Mouse (Mus musculus) brain, embryonic 14.5 days (tissue): Measurements from ENCODE around the gene Zfp160. TPM values are rescaled to one million over a fixed set of nuclear protein-coding genes. Genes with fewer than 3 reads are reported as not detected.
"Not testable (repeated sequence)": the region's sequence is repeated elsewhere in the genome, so short reads cannot be mapped to it uniquely, and the experiment has no call there.

Source experiments
- DNase-seq: peaks from one replicate; pipeline ENCODE4 v3.0.0-alpha.2; 2011; ENCODE audit warnings: low read depth
- CTCF ChIP-seq: fragments of 200-500 bp; IDR thresholded peaks from 2 replicates; pipeline ENCODE4 v1.5.1; 2012; ENCODE audit warnings: inconsistent platforms, mild to moderate bottlenecking, moderate library complexity, borderline replicate concordance; ENCODE audit not compliant: insufficient read depth, insufficient read length; ENCODE audit errors: extremely low read depth
- POLR2A ChIP-seq: fragments of 200-500 bp; IDR thresholded peaks from 2 replicates; pipeline ENCODE4 v1.6.1; 2012; ENCODE audit warnings: mild to moderate bottlenecking, inconsistent platforms, borderline replicate concordance; ENCODE audit not compliant: poor library complexity, insufficient read depth, insufficient read length, severe bottlenecking; ENCODE audit errors: extremely low read depth
- polyA plus RNA-seq: library from polyadenylated mRNA; depleted of rRNA; stranded (reverse); fragments of >200 nt; gene quantifications from 2 replicates; pipeline ENCODE4 v1.2.3, GENCODE M21; 2012; rRNA removed

The Zfp160 gene
- polyA plus RNA-seq = 20.8 TPM in 2 replicates

DNA sequence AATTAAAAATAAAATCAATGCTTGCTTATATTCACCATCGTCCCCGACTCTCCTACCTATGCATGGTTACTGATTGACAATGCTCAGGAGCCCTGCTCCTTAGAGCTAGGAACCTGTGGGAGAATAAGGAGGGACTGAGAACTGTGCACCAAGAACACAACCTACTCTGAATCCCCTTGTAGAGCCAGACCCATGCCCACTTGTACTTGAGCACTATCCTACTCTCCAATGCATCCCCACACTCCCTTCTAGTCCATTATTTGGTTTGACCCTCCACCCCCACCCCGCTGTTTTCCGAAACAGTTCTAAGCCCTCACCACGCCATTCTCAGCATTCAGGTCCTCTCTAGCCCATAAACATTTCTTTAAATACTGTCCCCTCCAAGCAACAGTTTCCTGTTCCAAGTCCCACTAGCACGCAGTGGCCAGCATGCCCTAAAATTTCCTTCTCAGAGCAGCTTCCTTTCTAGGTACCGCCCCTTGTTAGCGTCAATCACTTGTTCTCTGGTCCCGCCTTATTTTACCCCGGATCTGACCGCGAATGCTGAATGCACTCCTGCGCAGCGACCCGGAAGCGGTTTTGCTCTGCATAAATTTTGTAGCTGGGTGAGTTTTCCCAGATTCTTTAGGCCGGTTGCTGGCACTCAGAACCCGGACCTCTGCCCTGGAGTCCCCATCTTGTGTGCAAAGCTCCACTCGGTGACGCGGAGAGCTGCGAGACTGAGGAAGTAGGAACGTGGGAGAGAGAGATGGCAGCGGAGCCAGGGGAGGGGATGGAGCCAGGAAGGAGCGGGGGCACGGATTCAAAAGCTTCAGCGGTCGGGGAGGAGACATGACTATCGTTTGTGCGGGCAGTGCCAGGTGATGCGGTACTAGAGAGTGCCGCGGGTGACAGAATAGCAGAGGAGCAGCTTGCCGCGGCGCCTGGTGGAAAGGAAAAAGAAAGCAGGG, at the start of gene Zfp160:
Gene Zfp160 (plus strand): TSS at position 522 of the 950 bp plus-strand sequence.
- peak; percentile 97 for DNase-seq
- no peak for TF ChIP-seq CTCF
- 0 out of 2 replicates have a peak, but pooled peaks have one; percentile 15 for TF ChIP-seq POLR2A

DNA sequence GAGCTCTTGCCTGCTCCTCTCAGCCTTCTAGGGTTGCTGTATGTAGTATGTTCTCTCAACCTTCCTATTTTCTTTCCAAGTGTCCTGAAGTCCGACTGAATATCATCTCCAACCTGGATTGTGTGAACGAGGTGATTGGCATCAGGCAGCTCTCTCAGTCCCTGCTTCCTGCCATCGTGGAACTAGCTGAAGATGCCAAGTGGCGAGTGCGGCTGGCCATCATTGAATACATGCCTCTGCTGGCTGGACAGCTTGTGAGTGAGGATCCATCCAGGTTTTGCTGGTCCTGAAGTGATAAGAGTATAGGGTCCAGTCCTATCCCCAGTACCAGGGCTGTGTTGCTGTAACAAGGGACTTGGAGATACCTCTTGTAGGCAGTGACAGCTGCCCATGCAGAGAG, 48.3 kb upstream of the Zfp160 start:
- DNase-seq = no peak
- TF ChIP-seq POLR2A (no peak), CTCF (no peak)

DNA sequence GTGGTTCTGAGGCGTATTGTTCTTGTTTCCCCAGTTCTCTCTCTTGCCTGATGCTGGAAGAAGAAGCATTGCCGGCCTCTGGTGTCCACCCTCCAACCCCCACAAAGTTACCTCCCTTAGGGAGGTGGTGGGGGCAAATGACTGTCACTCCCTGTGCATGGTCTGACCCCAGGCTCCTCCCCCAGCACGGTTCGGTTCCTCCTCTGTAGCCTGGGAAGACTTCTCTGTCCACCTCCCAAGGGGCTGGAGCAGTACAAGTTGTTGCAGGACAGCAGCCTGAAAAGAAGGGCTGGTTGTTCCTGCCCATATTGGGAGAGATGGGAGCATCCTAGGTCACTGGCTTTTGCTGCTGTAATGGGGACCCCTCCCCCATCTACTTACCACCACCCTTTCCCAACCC, 43.3 kb upstream of the Zfp160 start:
- DNase-seq = no peak
- no peak for TF ChIP-seq CTCF
- no peak for TF ChIP-seq POLR2A

DNA sequence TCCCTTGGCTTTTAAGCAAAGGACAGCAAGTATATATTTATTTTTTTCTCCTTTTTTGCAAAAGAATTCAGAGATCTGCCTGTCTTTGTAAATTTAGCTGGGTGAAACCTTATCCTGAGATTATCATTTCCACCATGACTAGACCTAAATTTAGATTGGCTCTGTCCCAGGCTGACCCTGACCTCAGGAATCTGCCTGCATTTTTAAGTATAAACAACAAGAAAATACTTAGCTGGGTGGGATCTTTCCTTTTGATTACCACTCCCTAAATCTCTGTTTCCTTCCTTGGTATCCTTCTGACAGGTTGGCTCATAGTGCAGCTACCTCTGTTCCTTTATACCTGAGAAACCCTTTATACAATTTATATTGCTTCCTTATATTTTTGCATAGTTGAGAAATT, 42.0 kb upstream of the Zfp160 start:
- no peak for TF ChIP-seq POLR2A
- no peak for TF ChIP-seq CTCF
- no peak for DNase-seq

DNA sequence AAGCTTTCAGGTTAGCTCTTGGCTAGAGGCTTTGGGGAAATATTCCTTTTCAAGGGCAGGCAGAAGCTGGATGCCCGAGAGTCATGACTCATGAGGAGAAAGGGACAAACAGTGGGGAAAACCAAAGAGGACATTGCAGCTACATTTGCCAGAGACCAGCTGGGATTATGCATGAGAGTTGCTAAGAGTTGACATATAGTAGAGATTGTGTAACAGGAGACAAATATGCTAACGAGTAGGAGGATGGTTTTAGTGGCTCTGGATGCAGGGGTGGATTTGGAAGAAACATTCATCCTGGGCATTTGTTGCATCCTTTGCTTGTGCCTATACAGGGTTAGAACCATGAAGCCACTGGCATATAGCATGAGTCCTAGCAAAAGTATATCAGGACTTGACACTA, 15.0 kb upstream of the Zfp160 start:
- DNase-seq = no peak
- no peak for TF ChIP-seq POLR2A
- TF ChIP-seq CTCF = no peak

DNA sequence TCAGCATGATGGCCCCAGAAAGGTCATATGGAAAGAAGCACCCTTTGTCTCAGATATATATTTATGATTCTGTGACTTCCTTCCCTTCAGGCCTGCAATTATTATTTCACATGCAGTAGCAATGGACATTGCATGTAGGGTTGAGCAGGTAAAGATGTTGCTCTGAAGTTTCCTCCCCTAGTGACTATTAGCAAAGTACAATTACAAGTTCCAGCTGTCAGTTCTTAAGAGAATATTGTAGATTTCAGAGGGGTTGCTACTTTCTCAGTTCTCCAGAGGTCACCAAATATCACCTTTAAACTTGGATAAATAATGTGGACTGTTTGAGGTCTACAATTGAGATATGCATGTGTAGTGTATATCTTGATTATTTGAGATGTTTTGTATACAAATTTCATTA, 12.3 kb upstream of the Zfp160 start, which contains the start of gene Vmn1r233:
Gene Vmn1r233 (minus strand): TSS at position 101 of the 400 bp plus-strand sequence.
- no peak for DNase-seq
- TF ChIP-seq POLR2A (no peak), CTCF (no peak)

DNA sequence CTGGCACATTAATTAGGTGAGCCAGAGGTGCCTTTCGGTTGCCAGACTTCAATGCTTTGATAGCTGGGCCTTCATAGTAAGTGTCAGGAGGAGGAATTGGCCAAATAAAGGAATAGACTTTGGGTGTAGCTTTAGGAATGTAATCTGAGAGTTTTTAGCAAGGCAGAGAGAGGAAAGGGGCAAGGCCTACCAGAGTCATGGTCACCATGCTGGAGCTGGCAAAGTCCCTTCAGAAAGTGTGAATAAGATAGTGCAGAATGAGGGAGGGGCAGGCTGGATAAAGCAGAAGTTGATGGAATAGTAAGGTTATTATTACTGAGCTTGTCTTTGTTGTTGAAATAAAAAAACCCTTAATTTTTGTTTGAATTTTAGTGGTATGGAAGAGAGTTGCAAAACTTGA, 1.0 kb downstream of the Zfp160 start:
- no peak for DNase-seq
- TF ChIP-seq POLR2A = no peak
- TF ChIP-seq CTCF = no peak

DNA sequence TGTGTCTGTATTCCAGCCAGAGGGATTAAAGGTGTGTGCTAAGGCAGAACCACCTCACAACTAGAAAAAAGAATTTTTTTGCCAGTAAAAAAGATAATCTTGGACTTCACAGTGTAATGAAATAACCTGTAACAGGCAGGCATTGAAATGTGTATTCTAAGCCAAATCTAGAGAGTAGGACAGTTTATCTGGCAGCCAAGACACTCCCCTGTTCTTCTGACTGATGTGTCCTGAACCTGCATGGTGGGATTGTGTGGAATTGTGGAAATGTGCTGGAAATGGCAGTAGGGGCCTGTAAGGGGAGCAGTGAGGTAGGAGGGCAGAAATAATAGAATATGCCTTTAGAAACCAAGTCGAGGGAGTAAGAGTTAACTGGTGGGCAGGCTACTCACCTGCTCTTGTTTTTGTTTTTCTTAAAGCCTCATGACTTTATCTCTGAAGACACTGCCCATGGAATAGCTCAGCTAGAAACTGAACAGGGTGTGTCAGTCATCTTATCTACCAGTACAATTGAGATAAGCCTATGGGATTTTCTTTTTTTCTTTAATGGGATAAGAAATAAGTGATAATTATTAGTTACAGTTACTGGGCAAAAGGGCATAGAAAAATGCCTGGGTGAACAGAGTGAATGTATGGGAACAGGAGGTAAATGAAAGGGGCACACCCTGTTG, 9.8 kb downstream of the Zfp160 start:
- DNase-seq = no peak
- TF ChIP-seq POLR2A (no peak), CTCF (no peak)

DNA sequence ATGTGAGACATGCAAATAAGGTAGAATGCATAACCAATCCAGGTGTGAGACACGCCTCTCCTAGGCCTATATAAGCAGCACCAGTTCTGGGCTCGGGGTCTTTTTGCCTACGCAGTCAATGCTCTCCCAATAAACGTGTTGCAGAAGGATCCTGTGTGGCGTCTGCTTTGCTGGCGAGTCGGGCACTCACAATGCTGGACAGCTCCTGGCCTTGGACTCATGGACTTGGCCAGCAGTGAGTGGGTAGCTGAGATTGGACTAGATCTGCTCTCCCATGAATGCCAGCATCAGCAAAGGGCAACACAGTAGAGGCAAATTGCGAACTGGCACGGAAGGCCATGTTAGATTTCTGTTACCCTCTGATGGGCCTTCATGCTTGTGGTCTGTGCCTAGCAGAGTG, 39.3 kb downstream of the Zfp160 start:
- DNase-seq = not testable (repeated sequence)

DNA sequence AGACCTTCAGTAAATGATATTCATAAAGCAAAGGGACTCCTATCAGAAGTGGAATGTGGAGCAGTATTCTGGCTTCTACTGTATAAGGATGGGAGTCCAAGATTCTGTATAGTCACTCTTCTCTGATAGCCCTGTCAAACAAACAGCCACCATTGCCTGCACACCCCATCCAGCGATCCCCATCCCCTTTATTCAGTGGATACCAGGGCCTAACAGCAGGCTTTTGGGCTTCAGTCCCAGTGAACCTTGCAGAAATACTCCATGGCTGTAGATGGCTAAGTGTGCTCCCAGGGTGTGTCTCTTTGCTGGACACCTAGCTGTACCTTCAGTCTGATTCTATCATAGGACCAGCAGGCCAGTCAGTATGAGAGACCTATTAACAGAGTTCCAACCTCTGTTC, 42.2 kb downstream of the Zfp160 start:
- no peak for DNase-seq
- TF ChIP-seq CTCF (no peak), POLR2A (no peak)

DNA sequence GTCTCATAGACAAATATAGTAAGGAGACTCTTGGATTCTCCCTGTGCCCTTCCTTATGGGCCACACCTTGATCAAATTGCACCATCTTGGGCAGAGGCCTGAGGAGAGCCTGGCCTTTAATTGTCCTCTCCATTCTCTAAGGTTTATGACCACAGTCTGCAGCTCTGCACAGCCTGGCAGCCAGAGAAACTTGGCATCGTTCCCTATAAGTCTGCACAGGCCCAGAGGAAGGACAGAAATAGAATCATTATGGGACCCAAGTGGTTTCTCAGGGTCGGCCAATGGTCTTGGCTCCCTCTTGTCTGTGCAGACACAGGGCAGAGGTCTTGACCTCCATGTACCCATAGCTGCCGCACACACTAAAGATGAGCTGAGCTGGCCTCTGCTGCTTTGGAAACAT, 42.6 kb downstream of the Zfp160 start:
- not testable (repeated sequence) for DNase-seq

DNA sequence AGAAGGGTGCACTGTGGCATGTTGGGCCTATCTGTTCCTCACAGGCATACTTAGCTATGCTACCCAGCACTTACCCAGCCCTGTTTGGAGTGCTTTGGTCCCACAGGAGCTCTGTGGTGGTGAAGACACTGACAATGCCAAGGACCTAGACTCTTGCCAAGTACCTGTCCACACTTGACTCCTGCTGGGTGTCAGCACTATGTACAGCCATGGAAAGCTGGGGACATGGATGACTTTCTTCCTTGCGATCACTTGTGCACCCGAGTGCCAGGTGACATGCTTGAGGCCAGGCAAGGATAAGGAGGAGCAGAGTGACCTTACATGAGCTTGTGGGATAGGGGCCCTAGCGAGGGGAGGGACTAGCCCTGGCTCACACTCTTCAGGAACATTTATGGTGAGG, 43.2 kb downstream of the Zfp160 start:
- not testable (repeated sequence) for DNase-seq
